Mouse (Mus musculus) liver, embryonic 14.5 days (tissue): ENCODE data around the gene Calcb. TPM values are rescaled to one million over a fixed set of nuclear protein-coding genes. Genes with fewer than 3 reads are reported as not detected.

Source experiments
- ATAC-seq: fragments of 200-750 bp; cut with Nextera tagmentation; 2 replicates; pipeline ENCODE4 v1.8.0; 2017; ENCODE audit warnings: moderate number of reproducible peaks, mild to moderate bottlenecking, moderate library complexity; ENCODE audit not compliant: insufficient read depth
- DNase-seq, 3 experiments: peaks; one replicate each; pipeline ENCODE4 v3.0.0-alpha.2; 2012 to 2013; ENCODE audit warnings: low read depth in 3 of 3, low spot score in 3 of 3
- H3K27ac ChIP-seq: fragments of 300-500 bp; sonication (generic); 2 replicates; pipeline ENCODE4 v1.5.1; 2014; ENCODE audit warnings: moderate library complexity, mild to moderate bottlenecking, control low read depth, inconsistent platforms
- H3K27me3 ChIP-seq: fragments of 300-500 bp; sonication (generic); 2 replicates; pipeline ENCODE4 v1.6.1; 2014; ENCODE audit warnings: mild to moderate bottlenecking, low read length, moderate library complexity; ENCODE audit not compliant: control insufficient read depth, insufficient read depth
- H3K36me3 ChIP-seq: fragments of 300-500 bp; sonication (generic); replicated peaks from 2 replicates; pipeline ENCODE4 v1.6.1; 2014; ENCODE audit warnings: low read depth; ENCODE audit not compliant: control insufficient read depth, insufficient read depth
- H3K4me1 ChIP-seq, 2 experiments: fragments of 200-500 bp in 1 of 2; fragments of 300-500 bp in 1 of 2; sonication (generic) in 1 of 2; replicated peaks; 2 replicates each; pipeline ENCODE4 v1.6.1; 2012 to 2014; ENCODE audit warnings: antibody characterized with exemption in 1 of 2, inconsistent platforms in 1 of 2, low read length in 1 of 2; ENCODE audit not compliant: control insufficient read depth in 2 of 2, insufficient read depth in 2 of 2
- H3K4me2 ChIP-seq: fragments of 300-500 bp; sonication (generic); 2 replicates; pipeline ENCODE4 v1.6.1; 2014; ENCODE audit warnings: low read depth, mild to moderate bottlenecking, control low read depth, moderate library complexity
- H3K4me3 ChIP-seq, 2 experiments: fragments of 200-500 bp in 1 of 2; fragments of 300-500 bp in 1 of 2; sonication (generic) in 1 of 2; 2 replicates each; pipeline ENCODE4 v1.5.1; 2012 to 2014; ENCODE audit warnings: low read depth in 2 of 2, low read length in 2 of 2, mild to moderate bottlenecking in 2 of 2, control low read depth in 1 of 2, inconsistent platforms in 1 of 2, moderate library complexity in 1 of 2; ENCODE audit not compliant: insufficient read depth in 1 of 2
- H3K9ac ChIP-seq: fragments of 300-500 bp; sonication (generic); replicated peaks from 2 replicates; pipeline ENCODE4 v1.6.1; 2014; ENCODE audit warnings: mild to moderate bottlenecking, control low read depth, moderate library complexity
- H3K9me3 ChIP-seq: fragments of 300-500 bp; sonication (generic); 2 replicates; pipeline ENCODE4 v1.6.1; 2016; ENCODE audit warnings: low read length, mixed read lengths; ENCODE audit not compliant: control insufficient read depth
- CTCF ChIP-seq: IDR thresholded peaks from 2 replicates; pipeline ENCODE4 v1.5.1; 2016; ENCODE audit warnings: antibody characterized with exemption, low read depth, control low read depth
- EP300 ChIP-seq: IDR thresholded peaks from 2 replicates; pipeline ENCODE4 v1.6.1; 2016; ENCODE audit warnings: antibody characterized with exemption, low read depth
- WGBS: fragments of 180-500 bp; shearing (Covaris S2); extraction: QIAGEN DNeasy Blood & Tissue Kit; methylation state at CpG from one replicate; pipeline ENCODE4 v1.1.7; 2014; ENCODE audit not compliant: insufficient replicate concordance; 5-methylcytosine and 5-hydroxymethylcytosine counted together
- polyA plus RNA-seq, 2 experiments: library from polyadenylated mRNA; depleted of rRNA in 1 of 2; stranded (reverse) in 1 of 2; unstranded in 1 of 2; fragments of >200 nt; fragmentation: Nextera tagmentation in 1 of 2; extraction: Ambion mirVana in 1 of 2; gene quantifications; 2 replicates each; pipeline versions ENCODE4 v1.2.1 to v1.2.3; 2012 to 2014

Gene Calcb
- polyA plus RNA-seq, 2 experiments = not detected

- Histone ChIP-seq H3K36me3 (no peaks in the 10 kb centered on the region), H3K27me3 (no peaks in the 10 kb centered on the region), H3K4me3 (no peak overlapping the region), H3K4me2 (no peak overlapping the region; the same call in 1 of the 2 replicates), H3K9ac (no peak overlapping the region), H3K4me1 (peaks cover 0 to 9% of the 10 kb centered on the region in 2 experiments; a peak in 2 of 4 replicates), H3K27ac (no peak overlapping the region), H3K9me3 (no peaks in the 10 kb centered on the region)
- no peak for TF ChIP-seq CTCF
- TF ChIP-seq EP300 = no peak
- 67% methylated on average over 3 of the region's 3 CpGs for WGBS
- ATAC-seq = no peak
- DNase-seq = no peak
Measured at GRCm38 (mm10) chr7:114770586-114770985, 52.1 kb downstream of the Calcb start.

DNA sequence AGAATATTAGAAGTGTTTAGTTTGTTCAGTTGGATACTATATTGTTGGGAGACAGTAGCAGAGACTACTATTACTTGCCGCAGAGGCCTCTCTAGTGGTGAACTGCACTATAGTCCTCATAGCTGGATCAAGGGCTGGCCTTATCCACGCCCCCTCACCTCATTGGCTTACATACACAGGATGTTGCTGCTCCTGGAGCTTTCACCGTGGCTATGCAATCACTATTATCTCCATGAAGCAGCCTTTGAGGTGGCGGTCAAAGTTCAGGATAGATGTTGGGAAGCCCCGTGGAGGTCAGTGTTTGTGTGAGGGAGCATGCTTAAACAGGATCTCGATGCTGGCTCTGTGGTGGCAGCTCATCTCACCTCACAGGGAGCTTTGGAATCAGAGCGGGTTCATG lies 53.4 kb downstream of the Calcb start:
- no peak overlapping the region for H3K4me2 ChIP-seq
- ATAC-seq (peak; percentile 85), DNase-seq (peak; percentile 24 to 45 (median 33))
- no peak overlapping the region for H3K4me3 ChIP-seq
- H3K36me3 ChIP-seq = no peaks in the 10 kb centered on the region
- H3K9ac ChIP-seq = no peak overlapping the region
- H3K9me3 ChIP-seq = no peaks in the 10 kb centered on the region
- WGBS = 40% methylated on average over 7 of the region's 7 CpGs
- H3K27ac ChIP-seq = peak overlapping the region; percentile 45
- TF ChIP-seq EP300 (0 out of 2 replicates have a peak, but pooled peaks have one; percentile 33), CTCF (no peak)
- no peaks in the 10 kb centered on the region for H3K27me3 ChIP-seq
- H3K4me1 ChIP-seq = peaks cover 0 to 9% of the 10 kb centered on the region in 2 experiments; a peak in 2 of 4 replicates

Other genes with a start within 250 kb of the Calcb start
- gene Cyp2r1, start 155.7 kb upstream of the Calcb start, polyA plus RNA-seq (2012; rRNA removed) = 0.20 and 0.35 TPM in 2 replicates
- gene Cyp2r1, start 155.7 kb upstream of the Calcb start, polyA plus RNA-seq (2014; fragmentation: Nextera tagmentation; extraction: Ambion mirVana) = 0.99 and 1.3 TPM in 2 replicates
- 0.09 and 0.27 TPM in 2 replicates for gene Calca, start 82.3 kb upstream of the Calcb start, polyA plus RNA-seq (2012; rRNA removed)
- 0.19 TPM in 1 of 2 replicates, not detected in the other for gene Calca, start 82.3 kb upstream of the Calcb start, polyA plus RNA-seq (2014; fragmentation: Nextera tagmentation; extraction: Ambion mirVana)
- 9.9 and 10.9 TPM in 2 replicates for gene Insc, start 25.1 kb downstream of the Calcb start, polyA plus RNA-seq (2012; rRNA removed)
- 12.8 and 13.0 TPM in 2 replicates for gene Insc, start 25.1 kb downstream of the Calcb start, polyA plus RNA-seq (2014; fragmentation: Nextera tagmentation; extraction: Ambion mirVana)